Mouse (Mus musculus): Measurements from ENCODE around the gene Gm21969.

GRCm38 (mm10) chr4:139578389-139578788, 24.6 kb upstream of the Gm21969 start:
- TF ChIP-seq CTCF (IDR thresholded peaks at IDR 0.05) (no peak), EP300 (IDR thresholded peaks at IDR 0.05) (no peak)

All from lung, postnatal 0 days (tissue).